Mouse (Mus musculus) brain, embryonic 14.5 days (tissue): ENCODE measurements around the gene Ece1. TPM values are rescaled to one million over a fixed set of nuclear protein-coding genes. Genes with fewer than 3 reads are reported as not detected.

Experiments used
- DNase-seq: peaks from one replicate; pipeline ENCODE4 v3.0.0-alpha.2; 2011; ENCODE audit warnings: low read depth
- CTCF ChIP-seq: fragments of 200-500 bp; IDR thresholded peaks from 2 replicates; pipeline ENCODE4 v1.5.1; 2012; ENCODE audit warnings: inconsistent platforms, mild to moderate bottlenecking, moderate library complexity, borderline replicate concordance; ENCODE audit not compliant: insufficient read depth, insufficient read length; ENCODE audit errors: extremely low read depth
- POLR2A ChIP-seq: fragments of 200-500 bp; IDR thresholded peaks from 2 replicates; pipeline ENCODE4 v1.6.1; 2012; ENCODE audit warnings: mild to moderate bottlenecking, inconsistent platforms, borderline replicate concordance; ENCODE audit not compliant: poor library complexity, insufficient read depth, insufficient read length, severe bottlenecking; ENCODE audit errors: extremely low read depth
- polyA plus RNA-seq: library from polyadenylated mRNA; depleted of rRNA; stranded (reverse); fragments of >200 nt; gene quantifications from 2 replicates; pipeline ENCODE4 v1.2.3, GENCODE M21; 2012

Gene Ece1
- polyA plus RNA-seq, 1 experiment = 15.8 TPM

- no peak for DNase-seq
- TF ChIP-seq CTCF = no peak
- no peak for TF ChIP-seq POLR2A
Observed at GRCm38 (mm10) chr4:137982869-137983268, 120.8 kb downstream of the Ece1 start.

- DNase-seq = no peak
- TF ChIP-seq POLR2A (no peak), CTCF (no peak)
Observed at GRCm38 (mm10) chr4:137984212-137984611, 122.2 kb downstream of the Ece1 start.

GRCm38 (mm10) chr4:137984746-137985145 is 122.7 kb downstream of the Ece1 start:
- TF ChIP-seq POLR2A = no peak
- TF ChIP-seq CTCF = no peak

GRCm38 (mm10) chr4:137989426-137989825 is 127.4 kb downstream of the Ece1 start:
- no peak for DNase-seq
- TF ChIP-seq POLR2A = no peak
- no peak for TF ChIP-seq CTCF

More at GRCm38 (mm10) chr4:137984746-137985145, 122.7 kb downstream of the Ece1 start:
- no peak for DNase-seq

GRCm38 (mm10) chr4:137990433-137990832 is 128.4 kb downstream of the Ece1 start:
- no peak for TF ChIP-seq CTCF
- no peak for TF ChIP-seq POLR2A
- DNase-seq = no peak

- no peak for TF ChIP-seq CTCF
- no peak for TF ChIP-seq POLR2A
Observed at GRCm38 (mm10) chr4:137991240-137991639, 129.2 kb downstream of the Ece1 start.

GRCm38 (mm10) chr4:137992890-137993289 is 130.9 kb downstream of the Ece1 start, which contains the start of gene Eif4g3:
TSS of gene Eif4g3 (plus strand) at chr4:137993022.
- TF ChIP-seq CTCF (no peak), POLR2A (no peak)
- no peak for DNase-seq

More at GRCm38 (mm10) chr4:137991240-137991639, 129.2 kb downstream of the Ece1 start:
- no peak for DNase-seq

- DNase-seq = peak; percentile 99
- TF ChIP-seq POLR2A = peak; percentile 86; the same call in 1 of the 2 replicates
- no peak for TF ChIP-seq CTCF
Observed at GRCm38 (mm10) chr4:137993291-137993758, 131.3 kb downstream of the Ece1 start.

GRCm38 (mm10) chr4:137993821-137994561 is 132.0 kb downstream of the Ece1 start:
- peak; percentile 52 for DNase-seq
- TF ChIP-seq POLR2A = no peak
- TF ChIP-seq CTCF = no peak

- no peak for DNase-seq
Observed at GRCm38 (mm10) chr4:137994562-137995336, 132.7 kb downstream of the Ece1 start.

GRCm38 (mm10) chr4:137995399-137995798 is 133.4 kb downstream of the Ece1 start:
- TF ChIP-seq POLR2A (no peak), CTCF (no peak)
- DNase-seq = no peak

More at GRCm38 (mm10) chr4:137994562-137995336, 132.7 kb downstream of the Ece1 start:
- TF ChIP-seq CTCF = no peak
- TF ChIP-seq POLR2A = no peak

- DNase-seq = no peak
- TF ChIP-seq CTCF (no peak), POLR2A (no peak)
Observed at GRCm38 (mm10) chr4:137998232-137998631, 136.2 kb downstream of the Ece1 start.

- DNase-seq = peak; percentile 72
- no peak for TF ChIP-seq CTCF
- TF ChIP-seq POLR2A = no peak
Observed at GRCm38 (mm10) chr4:138000682-138001081, 138.6 kb downstream of the Ece1 start.
